Mouse (Mus musculus) layer of hippocampus, adult 9-10 months (tissue): ENCODE results near the gene Kif4.

Experiments
- DNase-seq: peaks from one replicate; pipeline ENCODE4 v3.0.0; 2022; ENCODE audit warnings: low spot score

Gene Kif4

GRCm38 (mm10) chrX:100730266-100730665, 104.7 kb downstream of the Kif4 start:
- no peak for DNase-seq

GRCm38 (mm10) chrX:100734359-100734758, 108.8 kb downstream of the Kif4 start:
- DNase-seq: no peak

- peak; percentile 45 for DNase-seq
Measured at GRCm38 (mm10) chrX:100738918-100739317, 113.4 kb downstream of the Kif4 start.

GRCm38 (mm10) chrX:100739443-100739842, 113.9 kb downstream of the Kif4 start:
- no peak for DNase-seq

GRCm38 (mm10) chrX:100740785-100741184, 115.2 kb downstream of the Kif4 start:
- DNase-seq: peak; percentile 29

- peak; percentile 67 for DNase-seq
Measured at GRCm38 (mm10) chrX:100741940-100742339, 116.4 kb downstream of the Kif4 start.

- DNase-seq: no peak
Measured at GRCm38 (mm10) chrX:100765855-100766254, 140.3 kb downstream of the Kif4 start.

- DNase-seq: no peak
Measured at GRCm38 (mm10) chrX:100767181-100767884, 141.8 kb downstream of the Kif4 start, which contains the start of gene Dlg3. Dlg3 (plus strand) TSS chrX:100767722.

GRCm38 (mm10) chrX:100767885-100768626, 142.5 kb downstream of the Kif4 start:
- DNase-seq: no peak

GRCm38 (mm10) chrX:100769281-100769680, 143.7 kb downstream of the Kif4 start:
- no peak for DNase-seq

- DNase-seq: no peak
Measured at GRCm38 (mm10) chrX:100774341-100774811, 148.8 kb downstream of the Kif4 start.

GRCm38 (mm10) chrX:100775405-100775804, 149.9 kb downstream of the Kif4 start:
- DNase-seq: no peak

- peak; percentile 47 for DNase-seq
Measured at GRCm38 (mm10) chrX:100776494-100776893, 151.0 kb downstream of the Kif4 start.
